Mouse (Mus musculus) embryonic fibroblast, embryonic 13.5 days (primary cell): ENCODE data around the gene Chmp6. TPM values are rescaled to one million over a fixed set of nuclear protein-coding genes. Genes with fewer than 3 reads are reported as not detected.

Experiments
- H3K27ac ChIP-seq: 2 replicates; pipeline ENCODE4 v1.5.1; 2012; ENCODE audit warnings: low read length, control low read depth, inconsistent platforms; ENCODE audit not compliant: insufficient read depth
- H3K4me1 ChIP-seq: 2 replicates; pipeline ENCODE4 v1.6.1; 2011; ENCODE audit warnings: low read length; ENCODE audit not compliant: control insufficient read depth, insufficient read depth
- H3K4me3 ChIP-seq: 2 replicates; pipeline ENCODE4 v1.5.1; 2011; ENCODE audit warnings: mild to moderate bottlenecking, control low read depth, low read length; ENCODE audit not compliant: insufficient read depth
- CTCF ChIP-seq: IDR thresholded peaks from 2 replicates; pipeline ENCODE4 v1.5.1; 2011; ENCODE audit warnings: mild to moderate bottlenecking, control low read depth, low read length, moderate library complexity, borderline replicate concordance; ENCODE audit not compliant: insufficient read depth
- POLR2A ChIP-seq: IDR thresholded peaks from 2 replicates; pipeline ENCODE4 v1.6.1; 2011; ENCODE audit warnings: low read depth, mild to moderate bottlenecking, control low read depth, low read length, moderate library complexity
- polyA plus RNA-seq: library from polyadenylated mRNA; stranded (reverse); fragments of >200 nt; gene quantifications from 2 replicates; pipeline ENCODE4 v1.2.4, GENCODE M21; 2011; ENCODE audit warnings: low read depth; ENCODE audit not compliant: missing spikeins, insufficient read length

Chmp6 gene
- polyA plus RNA-seq, 1 experiment: 30.3 TPM

- no peak overlapping the region for H3K4me3 ChIP-seq
- no peak overlapping the region for H3K27ac ChIP-seq
- TF ChIP-seq CTCF: no peak
- TF ChIP-seq POLR2A: no peak
- H3K4me1 ChIP-seq: no peaks in the 10 kb centered on the region
Measured at GRCm38 (mm10) chr11:119967401-119967800, 54.2 kb downstream of the Chmp6 start.

- Histone ChIP-seq H3K4me3 (no peak overlapping the region), H3K4me1 (no peaks in the 10 kb centered on the region), H3K27ac (no peak overlapping the region)
- TF ChIP-seq CTCF (no peak), POLR2A (no peak)
Measured at GRCm38 (mm10) chr11:119967892-119968291, 54.7 kb downstream of the Chmp6 start.

Other genes with a start within 250 kb of the Chmp6 start
- gene Baiap2, start 29.3 kb downstream of the Chmp6 start, polyA plus RNA-seq: 27.4 and 29.5 TPM in 2 replicates
- 0.19 TPM in 1 of 2 replicates, not detected in the other for gene Aatk, start 133.7 kb downstream of the Chmp6 start, polyA plus RNA-seq
- gene Cep131, start 173.4 kb downstream of the Chmp6 start, polyA plus RNA-seq: 7.4 and 10.1 TPM in 2 replicates
- gene Tepsin, start 185.3 kb downstream of the Chmp6 start, polyA plus RNA-seq: 12.2 and 13.1 TPM in 2 replicates
- gene Ndufaf8, start 185.5 kb downstream of the Chmp6 start, polyA plus RNA-seq: 18.0 and 20.3 TPM in 2 replicates
- gene Slc38a10, start 237.9 kb downstream of the Chmp6 start, polyA plus RNA-seq: 107 and 113 TPM in 2 replicates